ENCODE assay signal across 15 mouse cellular contexts in the genomic region with DNA sequence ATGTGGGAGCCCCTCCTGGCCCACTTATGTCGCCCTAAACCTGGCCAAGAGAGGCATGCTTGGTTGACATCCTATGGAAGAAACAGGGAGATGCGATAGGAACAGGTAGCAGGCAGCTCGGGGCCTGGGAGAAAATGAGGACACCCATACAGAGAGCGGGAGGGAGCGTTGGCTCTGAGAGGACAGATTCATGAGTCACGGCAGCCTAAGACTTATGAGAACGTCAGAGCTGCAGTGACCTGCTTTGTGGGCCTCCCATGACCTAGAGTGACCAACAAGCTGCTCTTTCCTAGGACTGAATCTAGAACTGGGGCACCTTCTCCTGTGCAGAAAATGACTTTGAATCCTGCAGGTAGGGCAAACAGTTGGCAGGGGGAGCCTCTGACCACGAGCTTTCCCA.
DNase-seq lines count a peak whose midpoint lies in the region; ATAC-seq and TF ChIP-seq lines count a peak whose summit lies in the region.
"Had no signal": no experiment of that assay in that cellular context is flagged by ENCODE, and none has a peak within 500 bp of the region (broad histone marks: within the 10 kb centered on the region; RNA-seq: fewer than 3 reads in every experiment).

No protein-coding gene starts in this region.

- H3K4me1 ChIP-seq in kidney, adult 2 months (ENCODE audit: control insufficient read depth, insufficient read depth, low read length): no peaks in the 10 kb centered on the region
- peaks cover 27% of the 10 kb centered on the region for H3K4me1 ChIP-seq in intestine, embryonic 16.5 days (ENCODE audit: control insufficient read depth, insufficient read depth, low read length)

- peak; percentile 57 to 64 for DNase-seq in cerebellum, postnatal 25 days
- no peak for DNase-seq in cerebellum, adult 9-10 months
- DNase-seq in kidney, adult 2 months: peak; percentile 18
- no peak for DNase-seq in kidney, adult 8-10 months
- DNase-seq in adrenal gland, postnatal 14 days: peak; percentile 60
- no peak for DNase-seq in heart, adult 9 months (ENCODE audit: low spot score in 2 of 2)
- DNase-seq: gastrocnemius, postnatal 14 days; kidney, adult 9 months had no signal

- H3K36me3 ChIP-seq in kidney, adult 2 months (ENCODE audit: control insufficient read depth, insufficient read depth, low read length): no peaks in the 10 kb centered on the region
- peaks cover 5% of the 10 kb centered on the region; the same call in 1 of the 2 replicates for H3K36me3 ChIP-seq in intestine, embryonic 16.5 days (ENCODE audit: control insufficient read depth, insufficient read depth, low read length)
- H3K36me3 ChIP-seq: embryonic facial prominence, embryonic 12.5 days; hindbrain, embryonic 13.5 days; liver, embryonic 15.5 days; midbrain, embryonic 13.5 days had no signal

- H3K27ac ChIP-seq in kidney, adult 2 months (ENCODE audit: insufficient read depth, low read depth, low read length): no peak overlapping the region
- peak overlapping the region; percentile 62; the same call in 1 of the 2 replicates for H3K27ac ChIP-seq in intestine, embryonic 16.5 days (ENCODE audit: low read length)
- H3K27ac ChIP-seq: embryonic facial prominence, embryonic 12.5 days; hindbrain, embryonic 13.5 days; liver, embryonic 15.5 days; midbrain, embryonic 13.5 days had no signal

- H3K27me3 ChIP-seq in kidney, adult 2 months (replicated peaks; ENCODE audit: control insufficient read depth, insufficient read depth, low read length): no peaks in the 10 kb centered on the region
- no peaks in the 10 kb centered on the region for H3K27me3 ChIP-seq in intestine, embryonic 16.5 days (replicated peaks; ENCODE audit: control insufficient read depth, insufficient read depth, low read length)
- H3K27me3 ChIP-seq: embryonic facial prominence, embryonic 12.5 days; hindbrain, embryonic 13.5 days; liver, embryonic 15.5 days; Patski had no signal

- WGBS in kidney, adult 2 months: 76% methylated on average over 8 of the region's 8 CpGs
- 83% methylated on average over 8 of the region's 8 CpGs for WGBS in intestine, embryonic 16.5 days

- no peak overlapping the region for H3K4me2 ChIP-seq in intestine, embryonic 16.5 days (ENCODE audit: low read depth, low read length)
- H3K4me2 ChIP-seq: embryonic facial prominence, embryonic 12.5 days; hindbrain, embryonic 13.5 days; liver, embryonic 15.5 days; midbrain, embryonic 13.5 days had no signal

- ATAC-seq in intestine, embryonic 16.5 days: no peak
- ATAC-seq: activated CD4-positive, CD25-positive, alpha-beta regulatory T cell, adult 4 months; midbrain, embryonic 13.5 days; Patski had no signal

- H3K9ac ChIP-seq in intestine, embryonic 16.5 days (ENCODE audit: low read depth, low read length): 0 out of 2 replicates have a peak overlapping the region, but pooled peaks have one; percentile 16
- H3K9ac ChIP-seq: embryonic facial prominence, embryonic 12.5 days; hindbrain, embryonic 13.5 days; liver, embryonic 15.5 days; midbrain, embryonic 13.5 days had no signal

- no peak; the same call in 1 of the 2 replicates for TF ChIP-seq CTCF in kidney, adult 2 months (conservative IDR thresholded peaks at IDR 0.05; ENCODE audit: insufficient read depth, insufficient read length, low read depth, low read length)

- no peak for TF ChIP-seq POLR2A in kidney, adult 2 months (IDR thresholded peaks at IDR 0.05; ENCODE audit: low read depth, low read length)

- no peaks in the 10 kb centered on the region for H3K9me3 ChIP-seq in intestine, embryonic 16.5 days (ENCODE audit: control insufficient read depth, low read length)
- H3K9me3 ChIP-seq: embryonic facial prominence, embryonic 12.5 days; hindbrain, embryonic 13.5 days; liver, embryonic 15.5 days; midbrain, embryonic 13.5 days had no signal

- no peak overlapping the region for H3K4me3 ChIP-seq in kidney, adult 2 months (ENCODE audit: insufficient read depth, low read depth, low read length)
- H3K4me3 ChIP-seq in intestine, embryonic 16.5 days (ENCODE audit: low read length): no peak overlapping the region
- H3K4me3 ChIP-seq: embryonic facial prominence, embryonic 12.5 days; hindbrain, embryonic 13.5 days; liver, embryonic 15.5 days; midbrain, embryonic 13.5 days had no signal

Comparison
In these comparisons a context has a peak if more than half of its experiments do, and no peak if none do; other contexts are left out.
1. DNase-seq: peak in cerebellum, postnatal 25 days (2 of 2), kidney, adult 2 months (single experiment) and adrenal gland, postnatal 14 days (single experiment); none in cerebellum, adult 9-10 months (single experiment), kidney, adult 8-10 months (0 of 2) and heart, adult 9 months (0 of 2).